20 mouse cellular contexts compared by ENCODE assay signal in genomic region chr16:31756436-31756835, GRCm38 (mm10).
DNase-seq lines count a peak whose midpoint lies in the region; ATAC-seq and TF ChIP-seq lines count a peak whose summit lies in the region.
"Had no signal": no experiment of that assay in that cellular context is flagged by ENCODE, and none has a peak within 500 bp of the region (broad histone marks: within the 10 kb centered on the region; RNA-seq: fewer than 3 reads in every experiment).

No protein-coding gene starts in this region.

- H3K9ac ChIP-seq in hindbrain, embryonic 15.5 days = no peak overlapping the region
- no peak overlapping the region for H3K9ac ChIP-seq in hindbrain, embryonic 11.5 days (ENCODE audit: low read depth, low read length)
- H3K9ac ChIP-seq in neural tube, embryonic 15.5 days (replicated peaks) = no peak overlapping the region
- H3K9ac ChIP-seq: embryonic facial prominence, embryonic 15.5 days; forebrain, embryonic 15.5 days; heart, embryonic 15.5 days had no signal

- 0 out of 2 replicates have a peak overlapping the region, but pooled peaks have one; percentile 30 for H3K4me2 ChIP-seq in hindbrain, embryonic 15.5 days
- H3K4me2 ChIP-seq in hindbrain, embryonic 11.5 days (replicated peaks; ENCODE audit: low read depth, low read length) = no peak overlapping the region
- peak overlapping the region; percentile 28; the same call in 1 of the 2 replicates for H3K4me2 ChIP-seq in neural tube, embryonic 15.5 days
- H3K4me2 ChIP-seq: embryonic facial prominence, embryonic 15.5 days; forebrain, embryonic 15.5 days; heart, embryonic 11.5 days; heart, embryonic 15.5 days had no signal

- H3K27ac ChIP-seq in hindbrain, embryonic 15.5 days (replicated peaks) = no peak overlapping the region
- no peak overlapping the region for H3K27ac ChIP-seq in hindbrain, embryonic 11.5 days (ENCODE audit: low read depth, low read length)
- H3K27ac ChIP-seq in left cerebral cortex, adult 2 months = peak overlapping the region; percentile 93; the same call in 1 of the 2 replicates
- no peak overlapping the region for H3K27ac ChIP-seq in neural tube, embryonic 15.5 days (replicated peaks)
- H3K27ac ChIP-seq: embryonic facial prominence, embryonic 15.5 days; forebrain, embryonic 15.5 days; heart, adult 2 months; heart, embryonic 15.5 days had no signal

- no peak overlapping the region for H3K4me3 ChIP-seq in hindbrain, embryonic 15.5 days
- H3K4me3 ChIP-seq in hindbrain, embryonic 11.5 days (ENCODE audit: low read depth, low read length) = no peak overlapping the region
- H3K4me3 ChIP-seq in left cerebral cortex, adult 2 months = peak overlapping the region; percentile 51
- no peak overlapping the region for H3K4me3 ChIP-seq in neural tube, embryonic 15.5 days (replicated peaks)
- H3K4me3 ChIP-seq: embryonic facial prominence, embryonic 15.5 days; erythroblast, embryonic 14.5 days; forebrain, embryonic 15.5 days; heart, adult 2 months; heart, embryonic 15.5 days had no signal

- no peaks in the 10 kb centered on the region for H3K36me3 ChIP-seq in hindbrain, embryonic 15.5 days
- no peaks in the 10 kb centered on the region for H3K36me3 ChIP-seq in hindbrain, embryonic 11.5 days (ENCODE audit: control insufficient read depth, insufficient read depth, low read length)
- H3K36me3 ChIP-seq in neural tube, embryonic 15.5 days = no peaks in the 10 kb centered on the region
- H3K36me3 ChIP-seq: embryonic facial prominence, embryonic 15.5 days; forebrain, embryonic 15.5 days; heart, embryonic 15.5 days had no signal

- no peaks in the 10 kb centered on the region for H3K27me3 ChIP-seq in hindbrain, embryonic 15.5 days
- H3K27me3 ChIP-seq in hindbrain, embryonic 11.5 days (ENCODE audit: control insufficient read depth, insufficient read depth, low read length) = no peaks in the 10 kb centered on the region
- no peaks in the 10 kb centered on the region for H3K27me3 ChIP-seq in neural tube, embryonic 15.5 days (replicated peaks)
- H3K27me3 ChIP-seq: embryonic facial prominence, embryonic 15.5 days; forebrain, embryonic 15.5 days; heart, embryonic 15.5 days had no signal

- no peaks in the 10 kb centered on the region for H3K9me3 ChIP-seq in hindbrain, embryonic 15.5 days
- no peaks in the 10 kb centered on the region for H3K9me3 ChIP-seq in hindbrain, embryonic 11.5 days (ENCODE audit: control insufficient read depth, low read length)
- no peaks in the 10 kb centered on the region for H3K9me3 ChIP-seq in neural tube, embryonic 15.5 days (replicated peaks)
- H3K9me3 ChIP-seq: embryonic facial prominence, embryonic 15.5 days; forebrain, embryonic 15.5 days; heart, embryonic 15.5 days had no signal

- intact Hi-C loops in left cerebral cortex, adult 2 months (cut with DNase I) = no loop called here
- intact Hi-C loops in left cerebral cortex, postnatal 14 days (cut with DNase I) = no loop called here

- no peak for ATAC-seq in hindbrain, embryonic 15.5 days (ENCODE audit: low FRiP score, low read depth)
- no peak for ATAC-seq in hindbrain, embryonic 11.5 days (ENCODE audit: low FRiP score)
- ATAC-seq in neural tube, embryonic 15.5 days (ENCODE audit: low FRiP score) = no peak
- ATAC-seq: forebrain, embryonic 15.5 days had no signal

- no peak for DNase-seq in hindbrain, embryonic 11.5 days (ENCODE audit: low spot score)
- DNase-seq in left cerebral cortex, adult 2 months (ENCODE audit: extremely low spot score in 1 of 2, low spot score in 2 of 2) = no peak
- DNase-seq in left cerebral cortex, postnatal 14 days (ENCODE audit: low spot score in 2 of 2) = no peak
- DNase-seq in neural tube, embryonic 10.5 days (ENCODE audit: extremely low spot score, low spot score) = no peak
- DNase-seq in gastrocnemius, postnatal 10 days = no peak
- DNase-seq: adrenal gland, adult 8-10 months; adrenal gland, postnatal 36 days; cerebellum, adult 2 months; cerebellum, postnatal 10 days; embryo, embryonic 11 days; gastrocnemius, postnatal 14 days; heart, adult 2 months; heart, postnatal 14 days had no signal

- WGBS in hindbrain, embryonic 15.5 days = 91% methylated on average over 5 of the region's 5 CpGs
- WGBS in hindbrain, embryonic 11.5 days = 89% methylated on average over 5 of the region's 5 CpGs
- WGBS in neural tube, embryonic 15.5 days = 88% methylated on average over 5 of the region's 5 CpGs

- TF ChIP-seq CTCF in left cerebral cortex, adult 2 months (IDR thresholded peaks at IDR 0.05) = no peak; the same call in 1 of the 2 replicates

- 0 out of 2 replicates have a peak, but pooled peaks cover 2% of the 10 kb centered on the region for H3K4me1 ChIP-seq in hindbrain, embryonic 15.5 days (replicated peaks)
- no peaks in the 10 kb centered on the region for H3K4me1 ChIP-seq in hindbrain, embryonic 11.5 days (replicated peaks; ENCODE audit: control insufficient read depth, insufficient read depth, low read length)
- peaks cover 7% of the 10 kb centered on the region for H3K4me1 ChIP-seq in neural tube, embryonic 15.5 days
